Mouse (Mus musculus): Measurements from ENCODE around the gene Vti1a. TPM values are rescaled to one million over a fixed set of nuclear protein-coding genes. Genes with fewer than 3 reads are reported as not detected.
A peak's percentile ranks its signal among the peaks of the same experiment; 100 is the strongest.

The Vti1a gene
- total RNA-seq, 1 experiment from 2014 or later, result 62.6 TPM

DNA sequence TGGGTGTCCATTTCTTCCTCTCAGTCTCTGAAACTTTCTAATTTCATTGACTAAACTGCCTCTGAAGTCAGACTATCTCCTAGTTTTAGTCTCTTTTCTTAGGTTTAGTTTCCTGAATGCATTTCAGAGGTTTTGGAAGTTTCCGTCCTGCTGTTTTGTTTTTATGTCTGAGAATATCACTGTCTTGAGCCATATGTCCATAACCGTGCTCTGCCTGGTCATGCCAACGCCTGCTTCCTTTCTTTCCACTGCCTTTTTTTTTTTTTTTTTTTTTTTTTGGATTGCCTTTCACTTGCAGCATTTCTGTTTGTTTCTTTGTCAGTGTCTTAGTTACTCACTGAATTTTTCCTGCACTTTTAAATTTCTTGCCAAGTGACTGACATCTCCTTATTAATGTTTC is 15.6 kb upstream of the Vti1a start:
- ATAC-seq (ENCODE audit: extremely low read depth, insufficient number of reproducible peaks, low FRiP score, poor library complexity, severe bottlenecking), result no peak

DNA sequence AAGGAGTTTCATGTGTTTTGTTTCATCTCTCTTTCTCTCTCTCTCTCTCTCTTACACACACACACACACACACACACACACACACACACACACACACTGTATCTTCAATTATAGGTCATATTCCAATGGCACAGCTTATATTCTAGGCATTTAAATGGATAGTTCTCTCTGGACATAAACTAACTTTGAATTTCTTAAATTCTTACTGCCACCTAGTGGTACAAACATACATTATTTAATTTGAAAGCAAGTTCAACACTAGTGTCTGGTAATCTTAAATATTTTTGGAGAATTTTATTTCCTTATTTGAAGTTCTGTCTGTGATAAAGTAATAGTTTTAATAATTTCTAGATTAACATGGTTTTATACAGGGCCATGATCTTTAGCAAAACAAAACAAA is 11.1 kb upstream of the Vti1a start:
- ATAC-seq (ENCODE audit: extremely low read depth, insufficient number of reproducible peaks, low FRiP score, poor library complexity, severe bottlenecking), result no peak

DNA sequence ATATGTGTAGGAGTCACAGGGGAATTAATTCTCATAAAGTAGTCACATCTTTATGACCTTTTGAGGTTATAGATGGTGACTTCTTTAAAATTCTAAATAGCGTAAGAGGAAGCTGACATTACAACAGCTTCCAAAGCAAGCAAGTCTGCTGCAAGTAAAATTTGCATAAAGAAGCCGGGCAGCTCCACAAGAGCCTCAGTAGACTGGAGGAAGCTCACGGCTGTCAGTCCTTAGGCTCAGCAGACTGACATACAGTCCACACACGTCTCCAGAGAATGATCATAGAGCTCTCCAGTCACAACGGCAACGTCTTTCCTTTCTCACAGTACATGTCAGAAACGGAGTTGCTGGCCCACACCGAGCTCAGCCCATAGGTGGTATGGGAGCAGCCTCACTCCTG is 4.2 kb upstream of the Vti1a start:
- ATAC-seq (ENCODE audit: extremely low read depth, insufficient number of reproducible peaks, low FRiP score, poor library complexity, severe bottlenecking), result no peak

DNA sequence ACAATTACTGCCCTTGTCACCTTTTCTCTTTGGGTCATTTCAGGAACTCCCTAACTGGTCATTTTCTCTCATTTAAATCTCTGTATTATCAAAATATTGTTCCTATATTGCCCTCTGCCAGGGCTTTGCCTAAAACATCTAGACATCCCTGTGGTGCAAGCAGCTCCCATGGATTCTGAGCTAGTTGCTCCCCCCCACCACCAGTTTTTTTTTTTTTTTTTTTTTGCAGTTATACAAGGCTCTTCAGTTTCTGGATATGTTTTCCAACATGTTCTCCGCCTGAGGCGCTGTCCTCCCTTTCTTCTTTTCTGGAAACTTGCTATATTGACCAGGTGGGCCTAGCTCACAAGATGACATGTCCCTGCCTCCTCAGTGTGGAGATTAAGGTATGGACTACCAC is 2.4 kb upstream of the Vti1a start:
- no peak for ATAC-seq (ENCODE audit: extremely low read depth, insufficient number of reproducible peaks, low FRiP score, poor library complexity, severe bottlenecking)

DNA sequence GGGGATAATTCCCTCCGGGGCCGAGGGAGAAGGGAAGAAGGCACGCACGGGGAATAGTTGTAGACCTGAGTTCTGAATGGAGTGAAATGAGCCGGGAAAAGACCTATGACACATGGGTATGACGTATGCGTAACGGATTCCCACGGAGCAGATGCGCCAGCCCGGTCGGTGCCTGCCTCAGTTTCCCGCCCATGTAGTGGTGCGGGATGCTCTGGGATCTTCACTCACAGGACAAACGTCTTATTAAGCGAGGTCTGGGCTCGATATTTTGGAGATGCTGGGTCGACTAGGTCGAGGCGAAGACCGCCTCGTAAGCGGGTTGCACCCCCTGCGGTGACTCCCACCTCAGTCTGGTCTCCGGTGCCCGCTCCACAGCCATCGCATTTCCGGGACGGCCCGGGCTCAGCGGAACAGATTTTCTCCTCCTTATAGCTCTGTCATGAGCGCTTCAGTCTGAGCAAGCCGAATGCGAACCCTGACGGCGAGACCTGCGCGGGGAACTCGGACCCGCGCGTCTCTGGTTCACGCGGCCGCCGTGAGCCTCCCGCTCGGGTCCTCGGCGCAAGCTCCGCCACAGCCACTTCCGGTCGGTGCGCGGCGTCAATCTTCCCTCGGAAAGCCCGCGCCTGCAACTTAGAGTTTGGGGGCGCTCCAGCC is 515 bp upstream of the Vti1a start, which contains the start of gene Zdhhc6:
TSS of gene Zdhhc6 (minus strand) at position 581 of the 657 bp plus-strand sequence.
- peak; percentile 49 for ATAC-seq (ENCODE audit: extremely low read depth, insufficient number of reproducible peaks, low FRiP score, poor library complexity, severe bottlenecking)

DNA sequence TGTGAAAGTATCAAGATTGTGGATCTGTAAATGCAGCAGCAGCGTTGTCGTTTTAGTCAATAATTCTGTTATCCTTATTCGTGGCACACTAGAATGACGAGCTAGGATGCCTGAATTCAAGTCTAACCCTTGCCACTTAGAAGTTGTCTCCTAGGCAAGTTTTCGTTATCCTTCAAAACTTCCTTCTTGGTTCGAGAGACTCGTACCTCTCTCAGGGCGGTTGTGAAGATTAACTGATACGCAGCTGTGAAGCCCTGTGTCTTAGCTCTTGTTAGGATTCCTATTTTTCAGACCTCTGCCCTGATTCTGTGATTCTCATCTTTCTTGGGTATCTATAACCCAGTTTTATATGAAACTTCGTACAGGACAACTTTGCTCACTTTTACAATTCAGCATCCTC is 806 bp downstream of the Vti1a start:
- no peak for ATAC-seq (ENCODE audit: extremely low read depth, insufficient number of reproducible peaks, low FRiP score, poor library complexity, severe bottlenecking)

DNA sequence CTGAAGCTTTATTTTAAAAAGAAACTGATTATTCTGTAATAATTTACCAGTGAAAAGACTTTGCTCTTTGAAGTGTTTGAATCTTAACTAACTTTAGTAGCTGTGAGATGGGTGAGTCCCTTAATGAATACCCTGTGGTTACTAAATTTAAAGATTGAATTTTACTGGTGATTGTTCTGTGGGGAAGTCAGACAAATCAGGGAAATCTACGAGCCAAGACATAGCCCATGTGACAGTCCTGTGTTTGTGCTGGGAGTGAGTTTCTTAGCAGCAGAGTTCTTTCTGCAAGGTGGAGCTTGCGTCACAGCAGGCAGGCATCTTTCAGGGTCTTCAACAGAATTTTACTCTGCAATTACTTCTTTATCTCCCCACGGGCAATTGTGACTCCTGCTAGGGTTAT is 2.9 kb downstream of the Vti1a start:
- ATAC-seq (ENCODE audit: extremely low read depth, insufficient number of reproducible peaks, low FRiP score, poor library complexity, severe bottlenecking), result no peak

DNA sequence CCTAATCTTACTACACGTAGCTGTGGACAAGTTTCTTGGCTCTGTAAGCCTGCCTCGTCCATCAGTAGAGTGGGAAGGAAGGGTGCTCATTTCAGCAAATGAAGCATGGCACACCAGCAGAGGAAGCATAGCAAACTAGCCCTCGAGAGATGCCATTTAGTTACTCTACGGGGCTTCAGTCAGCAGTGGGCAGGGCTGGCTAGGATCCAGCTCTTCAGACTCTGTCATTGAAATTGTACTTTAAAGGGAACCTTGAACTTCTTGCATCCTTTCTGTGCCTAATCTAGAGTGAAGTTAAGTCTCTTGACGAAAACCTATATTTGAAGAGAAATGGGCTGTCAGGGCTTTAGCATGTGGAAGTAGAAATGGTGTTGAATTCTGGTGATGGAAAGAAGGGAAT is 3.4 kb downstream of the Vti1a start:
- ATAC-seq (ENCODE audit: extremely low read depth, insufficient number of reproducible peaks, low FRiP score, poor library complexity, severe bottlenecking), result no peak

DNA sequence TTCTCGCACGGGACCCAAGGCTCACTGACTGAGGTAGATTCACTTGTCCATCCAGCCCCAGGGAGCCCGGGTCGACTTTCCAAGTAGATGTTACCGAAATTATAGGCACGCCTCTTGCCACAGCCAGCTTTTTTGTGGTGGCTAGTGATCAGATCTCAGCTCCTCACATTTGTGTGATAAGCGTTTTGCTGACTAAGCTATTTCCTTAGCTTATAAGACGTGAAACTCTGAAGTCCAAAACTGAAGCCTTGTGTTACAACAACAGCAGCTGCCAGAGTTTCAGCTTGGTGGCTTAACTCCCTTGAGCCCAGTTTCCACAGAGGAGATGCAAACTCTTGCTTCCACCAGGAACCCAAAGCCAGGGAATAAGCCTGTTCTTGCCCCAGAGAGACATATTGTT is 6.5 kb downstream of the Vti1a start:
- ATAC-seq (ENCODE audit: extremely low read depth, insufficient number of reproducible peaks, low FRiP score, poor library complexity, severe bottlenecking), result no peak

DNA sequence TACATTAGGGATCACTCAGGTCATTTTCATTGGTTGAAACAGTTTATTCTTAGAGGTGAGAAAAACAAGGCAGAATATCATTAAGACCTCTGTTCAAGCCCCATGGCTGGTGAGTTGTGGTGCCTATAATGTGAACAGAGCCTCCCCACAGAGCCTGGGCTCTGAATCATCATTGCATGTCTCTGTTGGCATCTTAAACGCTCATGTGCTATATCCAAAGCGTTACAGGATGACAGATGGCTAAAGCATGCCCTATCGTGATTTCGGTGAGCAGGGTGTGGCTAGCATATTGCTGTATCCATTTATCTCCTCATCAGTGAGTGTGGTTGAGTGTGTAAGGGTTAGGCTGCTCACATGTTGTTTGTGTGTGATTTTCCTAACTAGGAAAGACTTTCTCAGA is 11.4 kb downstream of the Vti1a start:
- no peak for ATAC-seq (ENCODE audit: extremely low read depth, insufficient number of reproducible peaks, low FRiP score, poor library complexity, severe bottlenecking)

DNA sequence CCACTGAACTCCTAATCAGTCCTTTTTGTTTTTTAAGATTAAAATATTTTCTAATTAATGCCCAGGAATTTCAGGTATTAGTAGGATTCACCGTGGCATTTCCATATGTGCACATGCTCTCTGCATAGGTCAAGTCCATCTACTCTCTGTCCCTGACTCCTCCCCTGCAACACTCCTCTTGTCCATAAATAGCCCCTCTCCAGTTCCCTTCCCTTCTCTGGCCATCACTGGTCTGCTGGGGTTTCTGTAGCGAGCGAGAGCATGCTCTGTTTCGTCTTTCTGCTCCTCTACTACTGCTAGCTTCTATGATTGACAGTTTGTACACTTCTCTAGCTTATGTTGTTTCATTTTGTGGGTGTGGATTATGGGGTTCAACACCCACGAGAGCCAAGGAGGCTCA is 15.7 kb downstream of the Vti1a start:
- no peak for ATAC-seq (ENCODE audit: extremely low read depth, insufficient number of reproducible peaks, low FRiP score, poor library complexity, severe bottlenecking)

DNA sequence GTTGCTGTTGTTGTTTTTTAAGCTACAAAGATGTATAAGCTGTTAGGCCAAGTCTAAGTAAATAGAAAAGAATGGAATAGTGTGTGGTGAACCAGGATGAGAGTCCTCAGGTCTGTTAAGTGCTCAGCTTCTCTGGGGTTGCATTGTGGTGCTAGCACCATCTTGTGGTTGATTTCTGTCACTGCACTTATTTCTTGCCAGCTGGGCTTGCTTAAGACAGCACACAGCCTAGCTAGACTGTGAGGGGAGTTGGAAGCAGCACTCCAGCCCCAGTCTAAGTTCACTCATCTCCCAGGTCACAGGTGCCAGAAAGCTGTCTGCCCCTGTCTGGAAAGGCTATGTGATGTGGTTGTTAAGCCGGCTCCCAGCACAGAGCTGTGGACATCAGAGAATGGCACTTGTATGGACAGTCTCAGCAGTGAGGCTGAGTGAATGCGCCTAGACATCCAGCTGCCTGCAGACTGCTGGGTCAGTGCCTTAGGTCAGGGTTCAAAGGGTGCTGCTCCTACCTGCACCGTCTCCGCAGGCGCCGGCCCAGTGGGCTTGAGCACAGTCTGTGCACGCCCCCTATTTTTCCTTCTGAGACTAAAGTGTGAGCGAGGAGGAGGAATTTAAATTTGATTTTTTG is 16.7 kb downstream of the Vti1a start:
- peak; percentile 91 for ATAC-seq (ENCODE audit: extremely low read depth, insufficient number of reproducible peaks, low FRiP score, poor library complexity, severe bottlenecking)

DNA sequence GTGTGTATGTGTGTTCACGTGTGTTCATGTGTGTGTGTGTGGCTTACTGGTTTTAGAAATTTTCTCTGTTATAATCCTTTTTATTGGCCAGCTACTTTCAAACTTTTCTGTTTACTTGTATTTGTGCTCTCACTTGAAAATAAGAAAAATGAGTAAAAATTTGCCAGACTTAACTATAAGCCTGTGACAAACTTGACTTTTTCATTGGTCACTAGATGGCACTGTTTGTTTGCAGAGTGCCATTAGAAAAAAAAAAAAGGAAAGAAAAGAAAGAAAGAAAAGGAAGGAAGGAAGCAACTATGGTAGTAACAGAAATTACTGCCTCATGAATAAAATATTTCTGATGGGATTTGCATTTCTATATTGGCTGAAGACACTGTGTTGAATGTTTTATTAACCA is 19.8 kb downstream of the Vti1a start:
- ATAC-seq (ENCODE audit: extremely low read depth, insufficient number of reproducible peaks, low FRiP score, poor library complexity, severe bottlenecking), result no peak

DNA sequence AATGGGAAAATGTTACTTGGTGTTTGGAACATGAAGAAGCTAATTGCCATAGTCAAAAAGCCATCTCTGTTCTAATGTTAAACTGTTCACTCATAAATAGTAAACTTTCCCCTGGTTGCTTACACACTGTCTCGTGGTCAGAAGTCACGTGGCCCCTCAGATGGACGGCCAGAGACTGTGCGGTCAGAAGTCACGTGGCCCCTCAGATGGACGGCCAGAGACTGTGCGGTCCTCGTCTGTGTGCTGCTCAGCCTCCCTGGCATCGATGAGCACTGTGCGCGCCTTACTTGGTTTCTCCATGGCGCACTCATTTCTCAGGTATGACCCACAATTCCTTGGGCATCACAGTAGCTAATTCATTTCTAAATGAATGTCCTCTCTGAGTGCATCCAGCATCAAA is 20.3 kb downstream of the Vti1a start:
- no peak for ATAC-seq (ENCODE audit: extremely low read depth, insufficient number of reproducible peaks, low FRiP score, poor library complexity, severe bottlenecking)

DNA sequence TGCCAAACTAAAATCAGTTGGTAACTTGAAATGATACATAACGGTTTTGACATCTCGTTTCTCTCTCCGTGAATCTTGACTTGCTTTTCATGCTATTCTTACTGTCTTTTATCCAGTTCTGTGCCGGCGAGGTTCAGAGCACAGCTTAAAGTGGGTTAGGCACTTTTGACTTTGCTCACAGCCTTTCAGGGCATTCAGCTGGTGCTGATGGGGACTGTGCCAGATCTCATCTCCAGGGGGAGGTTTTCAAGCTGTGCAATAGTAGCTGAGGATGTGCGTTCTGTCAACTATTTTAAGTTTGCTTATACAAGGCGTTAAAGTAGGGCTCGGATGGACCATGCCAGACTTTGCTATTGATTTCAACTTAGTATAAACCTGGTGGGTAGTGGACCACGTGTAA is 21.0 kb downstream of the Vti1a start:
- no peak for ATAC-seq (ENCODE audit: extremely low read depth, insufficient number of reproducible peaks, low FRiP score, poor library complexity, severe bottlenecking)

DNA sequence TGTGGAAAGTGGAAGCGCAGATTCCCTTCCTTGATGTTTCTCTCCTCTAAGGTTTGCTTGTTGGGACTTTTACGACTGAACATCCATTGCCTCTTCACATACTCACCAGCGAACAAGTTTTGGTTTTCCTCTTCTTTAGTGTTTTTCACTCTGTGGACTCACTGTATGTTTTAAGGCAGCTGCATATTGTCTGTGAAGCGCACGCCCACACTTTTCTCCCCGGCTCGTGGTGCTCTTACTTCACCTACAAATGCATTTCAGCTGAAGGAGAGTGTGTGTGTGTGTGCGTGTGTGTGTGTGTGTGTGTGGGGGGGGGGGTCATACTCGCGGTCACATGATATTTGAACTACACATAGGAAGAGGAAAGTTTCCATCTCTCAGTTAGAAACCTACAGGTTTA is 21.6 kb downstream of the Vti1a start:
- ATAC-seq (ENCODE audit: extremely low read depth, insufficient number of reproducible peaks, low FRiP score, poor library complexity, severe bottlenecking), result no peak

DNA sequence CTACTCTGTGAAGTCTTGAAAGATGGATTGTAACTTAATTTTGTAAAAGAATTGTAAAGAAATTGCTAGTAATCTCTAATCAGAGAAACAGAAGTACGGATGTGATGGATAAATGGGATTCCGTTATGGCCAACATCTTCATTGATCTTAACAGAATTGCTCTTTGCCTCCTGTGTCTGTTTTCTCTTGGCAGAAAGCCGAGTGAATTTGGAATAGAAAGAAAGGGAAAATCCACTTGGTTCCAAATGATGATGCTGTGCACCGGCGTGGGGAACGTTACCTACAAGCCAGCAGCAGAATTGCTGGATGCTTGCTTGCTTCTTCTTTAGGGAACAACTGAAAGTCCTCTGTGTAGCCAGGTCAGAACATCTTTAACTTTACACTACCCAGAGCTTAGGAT is 24.4 kb downstream of the Vti1a start:
- no peak for ATAC-seq (ENCODE audit: extremely low read depth, insufficient number of reproducible peaks, low FRiP score, poor library complexity, severe bottlenecking)

DNA sequence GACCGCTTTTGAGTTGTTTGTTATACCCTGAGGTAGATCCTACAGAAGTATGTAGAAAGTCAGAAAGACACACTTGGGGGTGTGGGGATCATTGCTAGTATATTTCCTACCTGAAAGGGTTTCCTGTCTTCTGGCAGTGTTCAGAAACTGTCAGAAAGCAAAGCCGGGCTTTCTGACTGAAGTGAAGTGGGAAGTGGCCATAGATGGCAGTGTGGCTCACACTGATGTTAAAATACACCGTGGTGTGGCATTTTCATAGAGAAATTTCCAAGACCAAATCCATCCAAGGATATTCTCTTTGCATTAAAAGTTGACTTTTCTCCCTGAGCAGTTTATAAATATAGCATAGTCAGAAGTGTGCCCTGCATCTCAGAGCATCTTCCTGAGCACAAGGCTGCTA is 25.3 kb downstream of the Vti1a start:
- no peak for ATAC-seq (ENCODE audit: extremely low read depth, insufficient number of reproducible peaks, low FRiP score, poor library complexity, severe bottlenecking)

DNA sequence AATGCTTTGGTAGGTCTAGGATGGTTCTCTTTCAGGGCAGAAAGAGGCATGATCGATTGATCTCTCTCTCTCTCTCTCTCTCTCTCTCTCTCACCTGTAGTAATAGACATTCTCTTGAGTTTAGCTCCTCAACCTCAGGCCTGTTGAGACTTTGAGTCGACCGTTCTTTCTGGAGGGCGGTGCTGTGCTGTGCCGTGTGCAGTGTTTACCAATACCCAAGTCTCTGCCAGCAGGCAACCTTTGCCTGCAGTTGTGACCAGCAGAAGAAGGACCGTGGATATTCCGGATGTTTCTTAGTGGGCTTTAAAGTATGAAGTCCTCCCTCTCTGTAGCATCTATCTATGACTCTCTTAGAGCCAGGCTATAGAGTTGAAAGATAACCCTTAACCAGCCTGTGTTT is 26.3 kb downstream of the Vti1a start:
- ATAC-seq (ENCODE audit: extremely low read depth, insufficient number of reproducible peaks, low FRiP score, poor library complexity, severe bottlenecking), result no peak

DNA sequence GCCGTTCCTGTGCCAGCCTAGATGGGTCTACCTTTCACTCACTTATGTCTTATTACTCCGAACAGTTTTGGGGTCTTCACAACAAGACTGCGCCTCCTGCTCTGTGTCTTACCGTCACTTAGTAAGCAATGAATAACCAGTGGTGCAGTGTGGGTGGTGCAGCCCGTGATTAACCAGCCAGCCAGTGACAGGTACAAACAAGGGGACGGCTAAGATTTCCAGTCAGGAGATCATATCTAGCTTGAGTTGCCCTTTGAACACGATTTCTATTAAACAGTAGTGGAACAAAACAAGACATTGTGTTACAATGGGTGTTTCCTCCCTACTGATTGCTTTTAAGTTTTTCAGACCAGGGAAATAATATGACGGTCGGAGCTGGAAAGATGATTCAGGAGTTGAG is 27.2 kb downstream of the Vti1a start:
- ATAC-seq (ENCODE audit: extremely low read depth, insufficient number of reproducible peaks, low FRiP score, poor library complexity, severe bottlenecking), result no peak

DNA sequence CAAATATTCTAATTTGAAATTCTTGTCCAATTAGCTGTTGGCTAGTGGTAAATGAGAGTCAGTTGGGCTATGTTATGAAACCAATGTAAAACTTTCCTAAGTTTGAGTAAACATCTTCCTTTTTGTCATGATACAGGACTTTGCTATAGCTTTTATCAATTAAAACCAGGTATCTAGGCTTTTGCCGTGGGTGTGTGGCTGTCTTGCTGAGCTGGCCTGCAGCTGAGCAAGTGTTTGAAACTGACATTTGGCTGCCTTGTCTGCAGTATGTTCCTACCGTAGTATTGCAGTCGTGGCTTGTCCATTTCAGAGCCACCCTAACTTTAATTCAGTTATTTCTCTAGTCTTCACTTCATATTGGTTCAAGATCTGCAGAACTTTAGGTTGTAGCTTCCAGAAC is 32.1 kb downstream of the Vti1a start:
- ATAC-seq (ENCODE audit: extremely low read depth, insufficient number of reproducible peaks, low FRiP score, poor library complexity, severe bottlenecking), result no peak
